Comparison of ENCODE assay signal across 30 mouse cellular contexts in the genomic region with DNA sequence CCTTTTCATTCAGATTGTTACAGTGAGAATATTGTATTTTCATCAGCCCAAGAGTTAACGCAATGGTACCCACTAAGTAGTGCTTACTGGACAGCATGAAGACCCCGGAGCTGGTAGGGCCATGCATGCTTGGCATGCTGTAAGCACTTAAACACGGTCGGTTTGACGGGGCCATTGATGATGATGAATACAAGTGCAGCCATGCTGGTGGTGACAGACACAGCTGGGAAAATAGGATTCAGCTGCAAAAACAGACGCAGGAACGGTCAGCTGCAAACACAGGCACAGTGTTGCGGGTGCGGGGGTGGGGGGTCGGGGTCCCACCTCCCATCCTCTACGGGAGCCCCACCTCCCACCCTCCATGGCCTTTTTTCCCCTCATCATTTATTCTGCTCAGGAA.
DNase-seq lines count a peak whose midpoint lies in the region; ATAC-seq and TF ChIP-seq lines count a peak whose summit lies in the region.
"Had no signal": no experiment of that assay in that cellular context is flagged by ENCODE, and none has a peak within 500 bp of the region (broad histone marks: within the 10 kb centered on the region; RNA-seq: fewer than 3 reads in every experiment).

No protein-coding gene starts in this region.

- TF ChIP-seq CTCF in thymus, adult 2 months (IDR thresholded peaks at IDR 0.05; ENCODE audit: borderline replicate concordance, control insufficient read depth, extremely low read depth, insufficient read depth, low read length, poor library complexity) = no peak

- peak overlapping the region; percentile 51; the same call in 1 of the 2 replicates for H3K4me2 ChIP-seq in heart, embryonic 12.5 days
- no peak overlapping the region for H3K4me2 ChIP-seq in limb, embryonic 15.5 days
- H3K4me2 ChIP-seq: embryonic facial prominence, embryonic 15.5 days; forebrain, embryonic 12.5 days; hindbrain, embryonic 12.5 days; intestine, embryonic 15.5 days; liver, embryonic 13.5 days; midbrain, embryonic 12.5 days; stomach, embryonic 15.5 days had no signal

- no peaks in the 10 kb centered on the region for H3K36me3 ChIP-seq in heart, embryonic 12.5 days
- H3K36me3 ChIP-seq in embryonic facial prominence, embryonic 10.5 days (replicated peaks) = no peaks in the 10 kb centered on the region
- no peaks in the 10 kb centered on the region for H3K36me3 ChIP-seq in limb, embryonic 15.5 days
- H3K36me3 ChIP-seq in thymus, adult 2 months (ENCODE audit: control insufficient read depth, insufficient read depth, low read length) = no peaks in the 10 kb centered on the region
- H3K36me3 ChIP-seq: embryonic facial prominence, embryonic 15.5 days; forebrain, embryonic 12.5 days; heart, embryonic 15.5 days; hindbrain, embryonic 12.5 days; intestine, embryonic 15.5 days; liver, embryonic 13.5 days; midbrain, embryonic 12.5 days; stomach, embryonic 15.5 days had no signal

- ATAC-seq in heart, embryonic 12.5 days (ENCODE audit: insufficient number of reproducible peaks, low FRiP score) = no peak
- no peak for ATAC-seq in limb, embryonic 15.5 days (ENCODE audit: insufficient number of reproducible peaks, low FRiP score, low TSS enrichment, low read depth)
- ATAC-seq: CD4-positive, CD25-positive, alpha-beta regulatory T cell, adult 4 months; forebrain, postnatal 0 days; hindbrain, postnatal 0 days; intestine, embryonic 15.5 days had no signal

- 51% methylated on average over 11 of the region's 11 CpGs for WGBS in heart, embryonic 12.5 days
- WGBS in embryonic facial prominence, embryonic 10.5 days = 68% methylated on average over 11 of the region's 11 CpGs
- WGBS in limb, embryonic 15.5 days = 40% methylated on average over 11 of the region's 11 CpGs
- WGBS in thymus, adult 2 months = 92% methylated on average over 11 of the region's 11 CpGs

- H3K4me3 ChIP-seq in heart, embryonic 12.5 days = no peak overlapping the region
- H3K4me3 ChIP-seq in embryonic facial prominence, embryonic 10.5 days = no peak overlapping the region
- H3K4me3 ChIP-seq in limb, embryonic 15.5 days = no peak overlapping the region
- no peak overlapping the region for H3K4me3 ChIP-seq in thymus, adult 2 months (ENCODE audit: control insufficient read depth, insufficient read depth, low read length)
- H3K4me3 ChIP-seq: embryonic facial prominence, embryonic 15.5 days; forebrain, embryonic 12.5 days; heart, embryonic 15.5 days; hindbrain, embryonic 12.5 days; intestine, embryonic 15.5 days; layer of hippocampus, adult 2 months; liver, embryonic 13.5 days; midbrain, embryonic 12.5 days; stomach, embryonic 15.5 days had no signal

- no peaks in the 10 kb centered on the region for H3K9me3 ChIP-seq in heart, embryonic 12.5 days (replicated peaks)
- no peaks in the 10 kb centered on the region for H3K9me3 ChIP-seq in embryonic facial prominence, embryonic 10.5 days
- H3K9me3 ChIP-seq in limb, embryonic 15.5 days = no peaks in the 10 kb centered on the region
- H3K9me3 ChIP-seq: embryonic facial prominence, embryonic 15.5 days; forebrain, embryonic 12.5 days; heart, embryonic 15.5 days; hindbrain, embryonic 12.5 days; intestine, embryonic 15.5 days; liver, embryonic 13.5 days; midbrain, embryonic 12.5 days; stomach, embryonic 15.5 days had no signal

- H3K4me1 ChIP-seq in heart, embryonic 12.5 days (replicated peaks) = peaks cover 18% of the 10 kb centered on the region
- peaks cover 14% of the 10 kb centered on the region for H3K4me1 ChIP-seq in embryonic facial prominence, embryonic 10.5 days
- H3K4me1 ChIP-seq in limb, embryonic 15.5 days = peaks cover 17% of the 10 kb centered on the region
- no peaks in the 10 kb centered on the region for H3K4me1 ChIP-seq in thymus, adult 2 months (replicated peaks; ENCODE audit: control insufficient read depth, insufficient read depth, low read length)
- H3K4me1 ChIP-seq: embryonic facial prominence, embryonic 15.5 days; forebrain, embryonic 12.5 days; hindbrain, embryonic 12.5 days; intestine, embryonic 15.5 days; liver, embryonic 13.5 days; midbrain, embryonic 12.5 days; stomach, embryonic 15.5 days had no signal

- H3K27ac ChIP-seq in heart, embryonic 12.5 days (ENCODE audit: poor library complexity, severe bottlenecking) = no peak overlapping the region
- no peak overlapping the region for H3K27ac ChIP-seq in embryonic facial prominence, embryonic 10.5 days (replicated peaks)
- H3K27ac ChIP-seq in limb, embryonic 15.5 days = 0 out of 2 replicates have a peak overlapping the region, but pooled peaks have one; percentile 27
- no peak overlapping the region for H3K27ac ChIP-seq in thymus, adult 2 months (ENCODE audit: control insufficient read depth, insufficient read depth, low read length)
- H3K27ac ChIP-seq: embryonic facial prominence, embryonic 15.5 days; forebrain, embryonic 12.5 days; heart, embryonic 15.5 days; hindbrain, embryonic 12.5 days; hindbrain, postnatal 0 days; intestine, embryonic 15.5 days; layer of hippocampus, adult 2 months; liver, embryonic 13.5 days; midbrain, embryonic 12.5 days; stomach, embryonic 15.5 days had no signal

- H3K9ac ChIP-seq in heart, embryonic 12.5 days = no peak overlapping the region
- H3K9ac ChIP-seq in limb, embryonic 15.5 days = no peak overlapping the region
- H3K9ac ChIP-seq: embryonic facial prominence, embryonic 15.5 days; forebrain, embryonic 12.5 days; forebrain, postnatal 0 days; heart, embryonic 15.5 days; hindbrain, embryonic 12.5 days; intestine, embryonic 15.5 days; liver, embryonic 13.5 days; midbrain, embryonic 12.5 days; stomach, embryonic 15.5 days had no signal

- DNase-seq in heart, postnatal 4 days = no peak
- peak; percentile 39 for DNase-seq in embryo, embryonic 10.5 days (ENCODE audit: low spot score)
- DNase-seq in embryonic facial prominence, embryonic 10.5 days (ENCODE audit: low spot score) = peak; percentile 13
- no peak for DNase-seq in lung, postnatal 14 days
- DNase-seq in thymus, adult 2 months = no peak
- DNase-seq: adrenal gland, adult 2 months; adrenal gland, postnatal 36 days; cerebellum, adult 8-10 months; cerebellum, postnatal 25 days; forebrain, postnatal 0 days; gastrocnemius, postnatal 10 days; kidney, adult 2 months; kidney, postnatal 36 days; left cerebral cortex, postnatal 4 days; liver, embryonic 13.5 days; lung, adult 18-20 months; right cerebral cortex, postnatal 25 days; thymus, postnatal 14 days had no signal

- TF ChIP-seq POLR2A in thymus, adult 2 months (IDR thresholded peaks at IDR 0.05; ENCODE audit: control insufficient read depth, extremely low read depth, insufficient read depth, low read length, poor library complexity) = no peak

- peaks cover 40% of the 10 kb centered on the region for H3K27me3 ChIP-seq in heart, embryonic 12.5 days (replicated peaks)
- H3K27me3 ChIP-seq in embryonic facial prominence, embryonic 10.5 days (replicated peaks; ENCODE audit: low read depth, poor library complexity, severe bottlenecking) = no peaks in the 10 kb centered on the region
- peaks cover 5% of the 10 kb centered on the region; the same call in 1 of the 2 replicates for H3K27me3 ChIP-seq in limb, embryonic 15.5 days
- H3K27me3 ChIP-seq in thymus, adult 2 months (ENCODE audit: control insufficient read depth, insufficient read depth, low read length) = no peaks in the 10 kb centered on the region
- H3K27me3 ChIP-seq: embryonic facial prominence, embryonic 15.5 days; forebrain, embryonic 12.5 days; hindbrain, embryonic 12.5 days; intestine, embryonic 15.5 days; liver, embryonic 13.5 days; midbrain, embryonic 12.5 days; stomach, embryonic 15.5 days had no signal

Comparison
In these comparisons a context has a peak if more than half of its experiments do, and no peak if none do; other contexts are left out.
1. DNase-seq: peak in embryo, embryonic 10.5 days (single experiment) and embryonic facial prominence, embryonic 10.5 days (single experiment); none in heart, postnatal 4 days (single experiment), lung, postnatal 14 days (single experiment) and thymus, adult 2 months (single experiment).